Mouse (Mus musculus): ENCODE results near the gene Olfr720. TPM values are rescaled to one million over a fixed set of nuclear protein-coding genes. Genes with fewer than 3 reads are reported as not detected.

Olfr720 gene
- not detected in 2 replicates for polyA plus RNA-seq (2012; rRNA removed)

DNA sequence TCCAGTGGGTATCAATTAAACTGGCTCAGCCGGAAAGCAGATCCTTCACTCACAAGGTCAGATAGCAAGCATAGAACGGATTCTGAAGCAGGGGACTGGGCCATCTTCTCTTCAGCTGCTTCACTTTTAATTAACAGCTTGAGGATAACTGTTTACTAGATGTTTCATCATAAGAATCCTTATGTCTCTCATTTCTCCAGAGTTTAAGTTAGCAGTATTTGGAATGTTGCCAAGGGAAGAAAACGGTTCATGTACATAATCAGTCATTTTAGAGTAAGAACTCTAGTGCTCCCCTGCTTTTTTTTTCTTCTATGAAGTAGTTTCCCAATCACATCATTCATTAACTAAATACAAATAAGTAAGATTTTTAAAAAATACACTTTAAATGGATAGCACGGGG, at the start of gene Olfr720:
Gene Olfr720 (minus strand): TSS at position 101 of the 400 bp plus-strand sequence.
- H3K27me3 ChIP-seq (ENCODE audit: control insufficient read depth, insufficient read depth, low read length) = no peaks in the 10 kb centered on the region
- no peak within 1 kb of the TSS for H3K4me3 ChIP-seq (ENCODE audit: extremely low read depth, insufficient read depth, insufficient read length)
- TF ChIP-seq POLR2A (IDR thresholded peaks at IDR 0.05; ENCODE audit: low read depth, low read length) = no peak
- no peak for TF ChIP-seq CTCF (IDR thresholded peaks at IDR 0.05; ENCODE audit: extremely low read depth, insufficient read depth, insufficient read length, insufficient replicate concordance)
- DNase-seq (ENCODE audit: low read depth in 1 of 2, low spot score in 2 of 2) = no peak
- no peaks in the 10 kb centered on the region for H3K36me3 ChIP-seq (ENCODE audit: control insufficient read depth, insufficient read depth, low read length)
- no peak within 1 kb of the TSS for H3K27ac ChIP-seq (ENCODE audit: insufficient read depth, low read length)
- no peaks in the 10 kb centered on the region for H3K4me1 ChIP-seq (ENCODE audit: control insufficient read depth, insufficient read depth, insufficient read length)
- 81% methylated on average over 4 of the region's 4 CpGs for WGBS

Other genes with a start within 250 kb of the Olfr720 start
- 20.3 and 24.3 TPM in 2 replicates for gene Atxn7, start 225.4 kb downstream of the Olfr720 start, polyA plus RNA-seq (2012; rRNA removed)
- 7.0 and 8.2 TPM in 2 replicates for gene Thoc7, start 225.0 kb downstream of the Olfr720 start, polyA plus RNA-seq (2012; rRNA removed)
- gene Psmd6, start 65.9 kb downstream of the Olfr720 start, polyA plus RNA-seq (2012; rRNA removed) = 12.4 and 15.0 TPM in 2 replicates
- gene Olfr31, start 136.0 kb upstream of the Olfr720 start, polyA plus RNA-seq (2012; rRNA removed) = not detected in 2 replicates
- 56.9 and 65.3 TPM in 2 replicates for gene Il3ra, start 159.4 kb upstream of the Olfr720 start, polyA plus RNA-seq (2012; rRNA removed)
- gene Olfr721-ps1, start 214.5 kb upstream of the Olfr720 start, polyA plus RNA-seq (2012; rRNA removed) = not detected in 2 replicates